Mouse (Mus musculus): ENCODE data around the gene Slc8a1. TPM values are rescaled to one million over a fixed set of nuclear protein-coding genes. Genes with fewer than 3 reads are reported as not detected.

The Slc8a1 gene
- polyA plus RNA-seq, 1 experiment from 2014 or later, result 2.3 TPM

GRCm38 (mm10) chr17:81579728-81580425 lies 158.3 kb downstream of the Slc8a1 start:
- no peaks in the 10 kb centered on the region for H3K36me3 ChIP-seq (ENCODE audit: control insufficient read depth, insufficient read depth, low read length)
- no peak for ATAC-seq (replicated peaks; ENCODE audit: low FRiP score)
- no peak for DNase-seq (ENCODE audit: low spot score)
- H3K9me3 ChIP-seq (ENCODE audit: control insufficient read depth, low read length), result peaks cover 2% of the 10 kb centered on the region; the same call in 1 of the 2 replicates
- no peaks in the 10 kb centered on the region for H3K4me1 ChIP-seq (replicated peaks; ENCODE audit: control insufficient read depth, insufficient read depth, low read length)
- no peak overlapping the region for H3K4me3 ChIP-seq (ENCODE audit: low read depth, low read length)
- H3K27me3 ChIP-seq (replicated peaks; ENCODE audit: control insufficient read depth, insufficient read depth, low read length), result no peaks in the 10 kb centered on the region
- H3K4me2 ChIP-seq, result no peak overlapping the region
- no peak overlapping the region for H3K9ac ChIP-seq (ENCODE audit: low read depth, low read length)
- 61% methylated on average over 10 of the region's 10 CpGs for WGBS
- no peak overlapping the region for H3K27ac ChIP-seq (ENCODE audit: low read depth, low read length)

GRCm38 (mm10) chr17:81576893-81577292 lies 161.3 kb downstream of the Slc8a1 start:
- Histone ChIP-seq H3K27me3 (replicated peaks; ENCODE audit: control insufficient read depth, insufficient read depth, low read length) (no peaks in the 10 kb centered on the region), H3K9me3 (ENCODE audit: control insufficient read depth, low read length) (peaks cover 2% of the 10 kb centered on the region; the same call in 1 of the 2 replicates), H3K4me3 (ENCODE audit: low read depth, low read length) (no peak overlapping the region), H3K4me2 (no peak overlapping the region), H3K4me1 (replicated peaks; ENCODE audit: control insufficient read depth, insufficient read depth, low read length) (no peaks in the 10 kb centered on the region), H3K27ac (ENCODE audit: low read depth, low read length) (no peak overlapping the region), H3K36me3 (ENCODE audit: control insufficient read depth, insufficient read depth, low read length) (no peaks in the 10 kb centered on the region), H3K9ac (ENCODE audit: low read depth, low read length) (no peak overlapping the region)
- DNase-seq (ENCODE audit: low spot score), result no peak
- WGBS, result 82% methylated on average over 3 of the region's 3 CpGs
- no peak for ATAC-seq (replicated peaks; ENCODE audit: low FRiP score)

- Histone ChIP-seq H3K4me3 (ENCODE audit: low read depth, low read length) (no peak overlapping the region), H3K4me2 (no peak overlapping the region), H3K9me3 (ENCODE audit: control insufficient read depth, low read length) (no peaks in the 10 kb centered on the region), H3K27ac (ENCODE audit: low read depth, low read length) (no peak overlapping the region), H3K4me1 (replicated peaks; ENCODE audit: control insufficient read depth, insufficient read depth, low read length) (no peaks in the 10 kb centered on the region), H3K9ac (ENCODE audit: low read depth, low read length) (no peak overlapping the region), H3K36me3 (ENCODE audit: control insufficient read depth, insufficient read depth, low read length) (no peaks in the 10 kb centered on the region), H3K27me3 (replicated peaks; ENCODE audit: control insufficient read depth, insufficient read depth, low read length) (no peaks in the 10 kb centered on the region)
- WGBS, result 59% methylated on average over 9 of the region's 9 CpGs
- peak; percentile 65; the same call in 1 of the 2 replicates for ATAC-seq (replicated peaks; ENCODE audit: low FRiP score)
- no peak for DNase-seq (ENCODE audit: low spot score)
Observed at GRCm38 (mm10) chr17:81565634-81566372, 172.4 kb downstream of the Slc8a1 start.

- DNase-seq (ENCODE audit: low spot score), result no peak
- no peak for ATAC-seq (replicated peaks; ENCODE audit: low FRiP score)
- Histone ChIP-seq H3K4me2 (no peak overlapping the region), H3K9me3 (ENCODE audit: control insufficient read depth, low read length) (no peaks in the 10 kb centered on the region), H3K4me3 (ENCODE audit: low read depth, low read length) (no peak overlapping the region), H3K9ac (ENCODE audit: low read depth, low read length) (no peak overlapping the region), H3K4me1 (replicated peaks; ENCODE audit: control insufficient read depth, insufficient read depth, low read length) (no peaks in the 10 kb centered on the region), H3K36me3 (ENCODE audit: control insufficient read depth, insufficient read depth, low read length) (no peaks in the 10 kb centered on the region), H3K27ac (ENCODE audit: low read depth, low read length) (no peak overlapping the region), H3K27me3 (replicated peaks; ENCODE audit: control insufficient read depth, insufficient read depth, low read length) (no peaks in the 10 kb centered on the region)
- WGBS, result 78% methylated on average over 6 of the region's 6 CpGs
Observed at GRCm38 (mm10) chr17:81554052-81554734, 184.0 kb downstream of the Slc8a1 start.

GRCm38 (mm10) chr17:81551856-81552635 lies 186.1 kb downstream of the Slc8a1 start:
- Histone ChIP-seq H3K27me3 (replicated peaks; ENCODE audit: control insufficient read depth, insufficient read depth, low read length) (no peaks in the 10 kb centered on the region), H3K4me1 (replicated peaks; ENCODE audit: control insufficient read depth, insufficient read depth, low read length) (no peaks in the 10 kb centered on the region), H3K27ac (ENCODE audit: low read depth, low read length) (no peak overlapping the region), H3K36me3 (ENCODE audit: control insufficient read depth, insufficient read depth, low read length) (no peaks in the 10 kb centered on the region), H3K9me3 (ENCODE audit: control insufficient read depth, low read length) (no peaks in the 10 kb centered on the region), H3K4me2 (no peak overlapping the region), H3K4me3 (ENCODE audit: low read depth, low read length) (no peak overlapping the region), H3K9ac (ENCODE audit: low read depth, low read length) (no peak overlapping the region)
- ATAC-seq (replicated peaks; ENCODE audit: low FRiP score) (no peak), DNase-seq (ENCODE audit: low spot score) (no peak)
- WGBS, result 83% methylated on average over 6 of the region's 6 CpGs

GRCm38 (mm10) chr17:81550864-81551263 lies 187.3 kb downstream of the Slc8a1 start:
- H3K9ac ChIP-seq (ENCODE audit: low read depth, low read length), result no peak overlapping the region
- H3K36me3 ChIP-seq (ENCODE audit: control insufficient read depth, insufficient read depth, low read length), result no peaks in the 10 kb centered on the region
- no peak overlapping the region for H3K4me2 ChIP-seq
- H3K27ac ChIP-seq (ENCODE audit: low read depth, low read length), result no peak overlapping the region
- H3K4me1 ChIP-seq (replicated peaks; ENCODE audit: control insufficient read depth, insufficient read depth, low read length), result no peaks in the 10 kb centered on the region
- 82% methylated on average over 3 of the region's 3 CpGs for WGBS
- DNase-seq (ENCODE audit: low spot score) (no peak), ATAC-seq (replicated peaks; ENCODE audit: low FRiP score) (no peak)
- no peaks in the 10 kb centered on the region for H3K9me3 ChIP-seq (ENCODE audit: control insufficient read depth, low read length)
- H3K27me3 ChIP-seq (replicated peaks; ENCODE audit: control insufficient read depth, insufficient read depth, low read length), result no peaks in the 10 kb centered on the region
- no peak overlapping the region for H3K4me3 ChIP-seq (ENCODE audit: low read depth, low read length)

- 82% methylated on average over 4 of the region's 4 CpGs for WGBS
- ATAC-seq (replicated peaks; ENCODE audit: low FRiP score), result no peak
- Histone ChIP-seq H3K4me1 (replicated peaks; ENCODE audit: control insufficient read depth, insufficient read depth, low read length) (no peaks in the 10 kb centered on the region), H3K9me3 (ENCODE audit: control insufficient read depth, low read length) (no peaks in the 10 kb centered on the region), H3K36me3 (ENCODE audit: control insufficient read depth, insufficient read depth, low read length) (no peaks in the 10 kb centered on the region), H3K27me3 (replicated peaks; ENCODE audit: control insufficient read depth, insufficient read depth, low read length) (no peaks in the 10 kb centered on the region), H3K4me2 (no peak overlapping the region), H3K27ac (ENCODE audit: low read depth, low read length) (no peak overlapping the region), H3K4me3 (ENCODE audit: low read depth, low read length) (no peak overlapping the region), H3K9ac (ENCODE audit: low read depth, low read length) (no peak overlapping the region)
- no peak for DNase-seq (ENCODE audit: low spot score)
Observed at GRCm38 (mm10) chr17:81548016-81548415, 190.2 kb downstream of the Slc8a1 start.

GRCm38 (mm10) chr17:81546525-81546924 lies 191.7 kb downstream of the Slc8a1 start:
- Histone ChIP-seq H3K9me3 (ENCODE audit: control insufficient read depth, low read length) (no peaks in the 10 kb centered on the region), H3K4me1 (replicated peaks; ENCODE audit: control insufficient read depth, insufficient read depth, low read length) (no peaks in the 10 kb centered on the region), H3K4me2 (no peak overlapping the region), H3K36me3 (ENCODE audit: control insufficient read depth, insufficient read depth, low read length) (no peaks in the 10 kb centered on the region), H3K4me3 (ENCODE audit: low read depth, low read length) (no peak overlapping the region), H3K9ac (ENCODE audit: low read depth, low read length) (no peak overlapping the region), H3K27ac (ENCODE audit: low read depth, low read length) (no peak overlapping the region), H3K27me3 (replicated peaks; ENCODE audit: control insufficient read depth, insufficient read depth, low read length) (no peaks in the 10 kb centered on the region)
- no peak for DNase-seq (ENCODE audit: low spot score)
- WGBS, result 86% methylated on average over 6 of the region's 6 CpGs
- ATAC-seq (replicated peaks; ENCODE audit: low FRiP score), result no peak

All from liver, embryonic 11.5 days (tissue).